Mouse (Mus musculus) cerebellum, adult 2 months (tissue): ENCODE data around the gene Tmem204. TPM values are rescaled to one million over a fixed set of nuclear protein-coding genes. Genes with fewer than 3 reads are reported as not detected.
"Not testable (repeated sequence)": the region's sequence is repeated elsewhere in the genome, so short reads cannot be mapped to it uniquely, and the experiment has no call there.

Experiments
- DNase-seq, 2 experiments: peaks; one replicate each; pipeline ENCODE4 v3.0.0; 2021
- H3K27ac ChIP-seq: fragments of 200-500 bp; 2 replicates; pipeline ENCODE4 v1.5.1; 2012; ENCODE audit warnings: low read length, control low read depth, inconsistent platforms; ENCODE audit not compliant: insufficient read depth
- H3K27me3 ChIP-seq: fragments of 200-500 bp; 2 replicates; pipeline ENCODE4 v1.6.1; 2012; ENCODE audit warnings: inconsistent platforms, mild to moderate bottlenecking, low read length, moderate library complexity; ENCODE audit not compliant: control insufficient read depth, insufficient read depth
- H3K4me1 ChIP-seq: fragments of 200-500 bp; 2 replicates; pipeline ENCODE4 v1.6.1; 2011; ENCODE audit warnings: low read length; ENCODE audit not compliant: control insufficient read depth, insufficient read depth
- H3K4me3 ChIP-seq: fragments of 200-500 bp; replicated peaks from 2 replicates; pipeline ENCODE3; 2011; ENCODE audit warnings: mild to moderate bottlenecking, low read depth, low read length, control low read depth; ENCODE audit not compliant: insufficient read depth
- CTCF ChIP-seq: fragments of 200-500 bp; IDR thresholded peaks from 2 replicates; pipeline ENCODE4 v1.5.1; 2011; ENCODE audit warnings: low read depth, mild to moderate bottlenecking, control low read depth, low read length, moderate library complexity, borderline replicate concordance; ENCODE audit not compliant: insufficient read depth
- POLR2A ChIP-seq: fragments of 200-500 bp; IDR thresholded peaks from 2 replicates; pipeline ENCODE4 v1.6.1; 2011; ENCODE audit warnings: low read length, control low read depth, borderline replicate concordance; ENCODE audit not compliant: insufficient read depth
- WGBS: fragments of 180-500 bp; shearing (Covaris S2); methylation state at CpG from one replicate; pipeline ENCODE4 v1.1.7; 2018; 5-methylcytosine and 5-hydroxymethylcytosine counted together
- polyA plus RNA-seq: library from polyadenylated mRNA; depleted of rRNA; stranded (reverse); fragments of >200 nt; gene quantifications from 2 replicates; pipeline ENCODE4 v1.2.3, GENCODE M21; 2012; rRNA removed

Gene Tmem204
- 20.4 and 22.8 TPM in 2 replicates for polyA plus RNA-seq

- WGBS = 58% methylated on average over 7 of the region's 7 CpGs
- H3K27me3 ChIP-seq = no peaks in the 10 kb centered on the region
- DNase-seq = no peak
- no peaks in the 10 kb centered on the region; the same call in 1 of the 2 replicates for H3K4me1 ChIP-seq
- no peak for TF ChIP-seq POLR2A
- TF ChIP-seq CTCF = 0 out of 2 replicates have a peak, but pooled peaks have one; percentile 5
- H3K27ac ChIP-seq = no peak within 1 kb of the TSS
- no peak within 1 kb of the TSS for H3K4me3 ChIP-seq
Observed at GRCm38 (mm10) chr17:25083444-25083931, at the start of gene Tmem204. Gene Tmem204 (minus strand): TSS chr17:25083591.

GRCm38 (mm10) chr17:25130060-25130459 is 46.7 kb upstream of the Tmem204 start:
- TF ChIP-seq POLR2A (no peak), CTCF (no peak)
- H3K27ac ChIP-seq = no peak overlapping the region
- H3K4me1 ChIP-seq = peaks cover 7% of the 10 kb centered on the region
- WGBS = 70% methylated on average over 1 of the region's 1 CpGs
- H3K4me3 ChIP-seq = no peak overlapping the region
- no peak for DNase-seq
- no peaks in the 10 kb centered on the region for H3K27me3 ChIP-seq

- Histone ChIP-seq H3K4me3 (no peak overlapping the region), H3K27ac (no peak overlapping the region), H3K4me1 (no peaks in the 10 kb centered on the region), H3K27me3 (no peaks in the 10 kb centered on the region)
- no peak for DNase-seq
- 76% methylated on average over 9 of the region's 9 CpGs for WGBS
- TF ChIP-seq CTCF (no peak), POLR2A (no peak)
Observed at GRCm38 (mm10) chr17:25127681-25128080, 44.3 kb upstream of the Tmem204 start.

GRCm38 (mm10) chr17:25127079-25127478 is 43.7 kb upstream of the Tmem204 start:
- Histone ChIP-seq H3K27ac (no peak overlapping the region), H3K27me3 (no peaks in the 10 kb centered on the region), H3K4me1 (no peaks in the 10 kb centered on the region), H3K4me3 (no peak overlapping the region)
- 44% methylated on average over 8 of the region's 8 CpGs for WGBS
- TF ChIP-seq CTCF = no peak
- no peak for TF ChIP-seq POLR2A
- no peak for DNase-seq

GRCm38 (mm10) chr17:25125442-25126060 is 42.2 kb upstream of the Tmem204 start:
- H3K27me3 ChIP-seq, H3K4me1 ChIP-seq, H3K27ac ChIP-seq, DNase-seq, H3K4me3 ChIP-seq: not testable (repeated sequence)
- whole genome bisulfite sequencing = 65% methylated on average over 3 of the region's 3 CpGs

- Histone ChIP-seq H3K27ac (no peak overlapping the region), H3K27me3 (no peaks in the 10 kb centered on the region), H3K4me1 (no peaks in the 10 kb centered on the region), H3K4me3 (no peak overlapping the region)
- no peak for DNase-seq
- TF ChIP-seq CTCF = peak; percentile 41; the same call in 1 of the 2 replicates
- no peak for TF ChIP-seq POLR2A
- WGBS = 31% methylated on average over 7 of the region's 7 CpGs
Observed at GRCm38 (mm10) chr17:25123979-25124378, 40.6 kb upstream of the Tmem204 start.

GRCm38 (mm10) chr17:25120406-25120805 is 37.0 kb upstream of the Tmem204 start, which contains the start of gene Ptx4:
Gene Ptx4 (plus strand): TSS chr17:25120760.
- DNase-seq = no peak
- TF ChIP-seq POLR2A (no peak), CTCF (no peak)
- WGBS = 39% methylated on average over 3 of the region's 3 CpGs
- Histone ChIP-seq H3K4me3 (no peak within 1 kb of the TSS), H3K27me3 (no peaks in the 10 kb centered on the region), H3K4me1 (no peaks in the 10 kb centered on the region; the same call in 1 of the 2 replicates), H3K27ac (no peak within 1 kb of the TSS)

GRCm38 (mm10) chr17:25117263-25117662 is 33.9 kb upstream of the Tmem204 start:
- WGBS = 33% methylated on average over 4 of the region's 4 CpGs

More at GRCm38 (mm10) chr17:25117263-25117662, 33.9 kb upstream of the Tmem204 start:
- no peak overlapping the region for H3K27ac ChIP-seq
- H3K27me3 ChIP-seq = no peaks in the 10 kb centered on the region
- no peak for TF ChIP-seq POLR2A
- peak; percentile 38; the same call in 1 of the 2 replicates for TF ChIP-seq CTCF
- no peak for DNase-seq
- peaks cover 8% of the 10 kb centered on the region for H3K4me1 ChIP-seq
- H3K4me3 ChIP-seq = no peak overlapping the region
